Mouse (Mus musculus): ENCODE measurements around the gene Vmn1r67.

Gene Vmn1r67

DNA sequence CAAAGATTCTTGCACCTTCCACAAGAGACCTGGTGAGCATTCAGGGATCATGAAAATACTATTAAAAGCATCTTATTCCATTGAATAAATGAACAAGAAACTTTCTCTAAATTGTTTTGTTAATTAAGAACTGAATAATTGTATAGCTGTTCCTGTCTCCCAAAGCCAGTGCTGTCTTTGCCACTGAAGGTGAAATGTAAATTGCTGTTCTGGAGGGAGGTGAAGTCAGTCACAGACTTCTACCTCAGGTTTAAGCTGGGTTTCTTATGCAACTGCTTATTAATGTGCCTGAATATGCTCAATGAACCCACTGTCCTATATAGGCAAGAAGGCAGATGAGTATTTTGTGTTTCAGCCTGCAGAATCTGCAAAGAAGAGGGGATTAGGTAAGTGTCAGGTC lies at the start of gene Vmn1r67:
Gene Vmn1r67 (plus strand): TSS at position 301 of the 400 bp plus-strand sequence.
- DNase-seq (ENCODE audit: low read depth): no peak

DNA sequence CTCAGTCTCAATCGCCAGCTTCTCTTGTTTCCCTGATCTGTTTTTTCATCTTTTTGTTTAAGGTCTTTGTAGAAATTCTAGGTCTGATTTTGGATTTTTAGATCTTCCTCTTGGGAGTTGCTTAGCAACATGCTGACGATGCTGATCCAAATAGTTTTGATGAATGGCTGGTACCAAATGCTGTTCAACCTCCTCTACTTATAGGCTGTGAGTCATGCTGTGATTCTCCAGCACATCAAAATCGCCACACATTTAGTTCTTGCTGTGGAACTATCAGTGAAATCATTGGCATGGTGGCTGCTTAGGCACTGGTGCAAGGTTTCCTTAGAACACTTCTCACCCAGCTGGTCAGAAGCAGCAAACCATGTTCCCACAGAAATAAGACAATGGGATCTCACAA lies 15.0 kb downstream of the Vmn1r67 start:
- no peak for DNase-seq (ENCODE audit: low read depth)

- DNase-seq (ENCODE audit: low read depth): no peak
These were observed 36.7 kb downstream of the Vmn1r67 start for GRCm38 (mm10) chr7:10479813-10480212.

DNA sequence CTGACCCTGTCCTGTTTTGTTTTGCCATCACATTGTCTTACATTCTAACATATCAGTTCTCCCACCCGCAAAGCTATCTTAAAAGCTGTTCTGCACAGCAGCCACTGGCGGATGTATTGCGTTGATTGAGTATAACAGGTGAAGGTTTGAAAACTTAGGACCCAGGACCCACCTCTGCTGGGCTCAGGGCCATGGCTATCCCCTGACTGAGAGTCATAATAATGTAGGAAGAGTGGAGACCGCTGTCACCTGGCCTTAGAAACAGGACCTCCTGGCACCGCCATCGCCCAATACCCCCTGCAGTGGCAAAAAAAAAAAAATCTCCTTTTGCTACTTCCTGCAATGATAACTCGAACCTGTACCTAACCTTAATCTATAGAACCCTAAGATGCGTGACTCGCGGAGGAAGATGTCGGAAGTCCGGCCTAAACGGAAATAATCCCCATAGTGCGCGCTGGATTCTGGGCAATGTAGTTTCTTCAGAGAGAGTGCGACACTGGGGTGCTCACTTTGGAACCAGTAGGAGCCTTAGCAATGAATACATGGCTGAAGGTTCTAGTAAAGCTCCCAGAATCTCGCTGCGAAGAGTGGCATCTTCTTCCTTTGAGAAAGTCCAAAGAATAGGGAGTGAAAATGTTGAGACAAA lies 37.6 kb downstream of the Vmn1r67 start:
- DNase-seq (ENCODE audit: low read depth): no peak

GRCm38 (mm10) chr7:10494786-10495521 lies 51.8 kb downstream of the Vmn1r67 start, which contains the start of gene Zik1:
Gene Zik1 (minus strand): TSS chr7:10495394.
- DNase-seq (ENCODE audit: low read depth): peak; percentile 58

DNA sequence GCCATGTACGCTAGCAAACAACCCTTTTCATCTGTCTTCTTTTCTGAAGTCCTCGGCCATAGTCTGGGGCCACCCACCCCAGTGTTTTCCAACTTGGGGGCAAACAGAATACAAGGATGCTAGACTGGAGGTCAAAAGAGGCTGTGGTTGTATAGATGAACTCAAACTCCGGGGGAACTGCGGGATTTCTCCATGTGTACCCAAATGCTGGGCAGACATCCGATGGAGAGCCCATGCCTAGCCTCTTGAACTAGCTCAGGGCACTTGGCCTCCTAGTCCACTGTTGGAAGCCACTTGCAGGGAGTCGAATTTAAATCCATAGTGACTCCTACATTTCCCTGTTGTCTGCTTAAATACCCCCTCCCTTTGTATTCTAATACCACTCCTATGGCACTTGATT lies 52.4 kb downstream of the Vmn1r67 start:
- no peak for DNase-seq (ENCODE audit: low read depth)
